Mouse (Mus musculus) G1E (cell line): Measurements from ENCODE around the gene Dgkz.

ENCODE experiments used
- CTCF ChIP-seq: IDR thresholded peaks from 2 replicates; pipeline ENCODE4 v1.5.1; 2012; ENCODE audit warnings: low read depth, low read length, inconsistent platforms, mixed read lengths
- GATA1 ChIP-seq: IDR thresholded peaks from 2 replicates; pipeline ENCODE4 v1.6.1; 2012; ENCODE audit warnings: borderline replicate concordance, low read length, inconsistent platforms, mixed read lengths
- POLR2AphosphoS5 ChIP-seq: IDR thresholded peaks from 2 replicates; pipeline ENCODE4 v1.6.1; 2012; ENCODE audit warnings: low read depth, low read length, inconsistent platforms; ENCODE audit not compliant: insufficient replicate concordance
- TAL1 ChIP-seq: conservative IDR thresholded peaks from 2 replicates; pipeline ENCODE4 v1.6.1; 2012; ENCODE audit warnings: low read depth, low read length, inconsistent platforms, mixed read lengths

GRCm38 (mm10) chr2:91925442-91925841 is 50.2 kb downstream of the Dgkz start:
- no peak for TF ChIP-seq CTCF
- TF ChIP-seq TAL1, result no peak
- no peak for TF ChIP-seq GATA1
- TF ChIP-seq POLR2AphosphoS5, result no peak
